Mouse (Mus musculus) heart, embryonic 15.5 days (tissue): ENCODE results near the gene Bst1. TPM values are rescaled to one million over a fixed set of nuclear protein-coding genes. Genes with fewer than 3 reads are reported as not detected.

Source experiments
- ATAC-seq: fragments of 200-750 bp; cut with Nextera tagmentation; replicated peaks from 2 replicates; pipeline ENCODE4 v1.8.0; 2017; ENCODE audit warnings: low read depth, moderate TSS enrichment; ENCODE audit not compliant: insufficient number of reproducible peaks, insufficient read depth, low FRiP score
- H3K27ac ChIP-seq: fragments of 300-500 bp; sonication (generic); 2 replicates; pipeline ENCODE4 v1.5.1; 2015; ENCODE audit warnings: mild to moderate bottlenecking, inconsistent platforms
- H3K27me3 ChIP-seq: fragments of 300-500 bp; sonication (generic); 2 replicates; pipeline ENCODE4 v1.6.1; 2015; ENCODE audit warnings: inconsistent platforms
- H3K36me3 ChIP-seq: fragments of 300-500 bp; sonication (generic); 2 replicates; pipeline ENCODE4 v1.6.1; 2015; ENCODE audit warnings: mild to moderate bottlenecking, inconsistent platforms
- H3K4me1 ChIP-seq: fragments of 300-500 bp; sonication (generic); replicated peaks from 2 replicates; pipeline ENCODE4 v1.6.1; 2015; ENCODE audit warnings: inconsistent platforms
- H3K4me2 ChIP-seq: fragments of 300-500 bp; sonication (generic); 2 replicates; pipeline ENCODE4 v1.6.1; 2015; ENCODE audit warnings: inconsistent platforms, mild to moderate bottlenecking, moderate library complexity
- H3K4me3 ChIP-seq: fragments of 300-500 bp; sonication (generic); 2 replicates; pipeline ENCODE4 v1.5.1; 2015; ENCODE audit warnings: mild to moderate bottlenecking, inconsistent platforms
- H3K9ac ChIP-seq: fragments of 300-500 bp; sonication (generic); 2 replicates; pipeline ENCODE4 v1.6.1; 2015; ENCODE audit warnings: mild to moderate bottlenecking, inconsistent platforms
- H3K9me3 ChIP-seq: fragments of 300-500 bp; sonication (generic); replicated peaks from 2 replicates; pipeline ENCODE4 v1.6.1; 2016; ENCODE audit warnings: inconsistent platforms
- WGBS: fragments of 180-500 bp; shearing (Covaris S2); methylation state at CpG from one replicate; pipeline ENCODE4 v1.1.7; 2015; ENCODE audit warnings: mixed read lengths; 5-methylcytosine and 5-hydroxymethylcytosine counted together
- polyA plus RNA-seq: library from polyadenylated mRNA; unstranded; fragments of >200 nt; fragmentation: Nextera tagmentation; extraction: Ambion mirVana; gene quantifications from 2 replicates; pipeline ENCODE4 v1.2.1, GENCODE M21; 2015

The Bst1 gene
- polyA plus RNA-seq, 1 experiment from 2014 or later: 1.2 TPM

DNA sequence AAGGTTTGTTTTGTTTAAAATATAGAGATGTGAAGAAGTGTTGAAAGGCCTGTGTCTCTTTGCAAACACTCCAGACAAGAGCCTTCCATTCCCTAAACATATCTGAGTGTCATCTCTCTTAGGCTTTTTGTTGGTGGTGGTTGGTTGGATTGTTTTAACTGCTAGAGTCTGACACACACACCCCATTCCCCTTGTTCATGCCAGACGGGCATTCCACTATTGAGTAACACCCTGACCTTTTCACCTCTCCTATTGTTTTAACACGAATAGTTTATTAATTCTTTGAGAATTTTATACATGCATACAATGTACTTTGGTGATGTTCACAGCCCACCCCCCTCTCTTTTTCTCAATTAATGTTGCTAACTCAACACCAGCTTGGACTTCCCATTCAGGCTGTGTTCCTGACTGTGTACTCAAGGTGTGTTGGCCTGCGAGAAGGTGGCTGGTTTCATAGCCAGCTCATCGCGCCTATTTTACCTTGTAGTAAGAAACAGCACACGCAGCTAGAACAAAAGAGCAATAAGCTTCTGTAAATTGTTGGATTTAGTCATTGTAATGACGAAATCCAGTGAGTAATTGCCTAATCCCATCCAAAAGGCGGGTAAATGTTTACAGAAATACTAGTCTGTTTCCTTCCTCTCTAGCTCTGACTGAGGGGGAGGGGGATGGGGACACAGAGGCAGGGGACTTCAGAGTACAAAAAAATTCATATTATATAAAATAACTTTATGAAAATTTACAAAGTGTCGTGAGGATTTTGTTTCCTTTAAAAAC lies 30.5 kb upstream of the Bst1 start:
- Histone ChIP-seq H3K4me2 (no peak overlapping the region), H3K9ac (no peak overlapping the region), H3K4me1 (no peaks in the 10 kb centered on the region), H3K9me3 (no peaks in the 10 kb centered on the region), H3K27me3 (no peaks in the 10 kb centered on the region), H3K36me3 (no peaks in the 10 kb centered on the region), H3K27ac (no peak overlapping the region), H3K4me3 (no peak overlapping the region)
- WGBS: 72% methylated on average over 9 of the region's 9 CpGs
- ATAC-seq: no peak

GRCm38 (mm10) chr5:43792354-43792753 lies 26.3 kb upstream of the Bst1 start:
- Histone ChIP-seq H3K9me3 (no peaks in the 10 kb centered on the region), H3K27ac (no peak overlapping the region), H3K36me3 (no peaks in the 10 kb centered on the region), H3K27me3 (no peaks in the 10 kb centered on the region), H3K4me1 (no peaks in the 10 kb centered on the region), H3K9ac (no peak overlapping the region), H3K4me3 (no peak overlapping the region), H3K4me2 (no peak overlapping the region)
- 67% methylated on average over 5 of the region's 5 CpGs for WGBS
- no peak for ATAC-seq

- no peaks in the 10 kb centered on the region for H3K9me3 ChIP-seq
- H3K36me3 ChIP-seq: no peaks in the 10 kb centered on the region
- H3K27ac ChIP-seq: no peak overlapping the region
- H3K9ac ChIP-seq: no peak overlapping the region
- H3K4me2 ChIP-seq: no peak overlapping the region
- H3K27me3 ChIP-seq: no peaks in the 10 kb centered on the region
- no peaks in the 10 kb centered on the region for H3K4me1 ChIP-seq
- ATAC-seq: no peak
- WGBS: 67% methylated on average over 5 of the region's 5 CpGs
- no peak overlapping the region for H3K4me3 ChIP-seq
These were observed 19.2 kb upstream of the Bst1 start for GRCm38 (mm10) chr5:43799530-43799929.

GRCm38 (mm10) chr5:43800700-43801099 lies 18.0 kb upstream of the Bst1 start:
- no peak overlapping the region for H3K4me3 ChIP-seq
- H3K27me3 ChIP-seq: no peaks in the 10 kb centered on the region
- H3K9me3 ChIP-seq: no peaks in the 10 kb centered on the region
- ATAC-seq: no peak
- no peak overlapping the region for H3K9ac ChIP-seq
- no peaks in the 10 kb centered on the region for H3K4me1 ChIP-seq
- no peaks in the 10 kb centered on the region for H3K36me3 ChIP-seq
- H3K27ac ChIP-seq: no peak overlapping the region
- 69% methylated on average over 1 of the region's 1 CpGs for WGBS
- H3K4me2 ChIP-seq: no peak overlapping the region

DNA sequence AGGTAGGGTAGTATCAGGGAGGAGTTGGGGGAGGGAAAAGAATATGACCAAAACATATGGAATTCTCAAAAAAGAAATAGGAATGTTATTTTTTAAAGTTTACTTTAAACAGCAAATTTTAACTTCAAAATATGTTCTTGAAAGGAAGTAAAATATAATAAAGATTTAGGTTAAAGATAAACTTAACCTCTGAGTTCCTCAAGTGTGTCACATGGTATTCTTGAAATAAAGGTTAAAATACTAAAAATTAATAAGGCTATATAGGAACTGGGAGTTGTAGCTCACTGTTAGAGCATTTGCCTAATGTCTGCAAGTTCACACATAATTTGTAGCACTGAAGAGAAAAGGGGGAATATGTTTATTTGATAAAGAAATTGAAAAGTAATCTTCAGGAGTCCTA lies 17.4 kb upstream of the Bst1 start:
- H3K36me3 ChIP-seq: no peaks in the 10 kb centered on the region
- ATAC-seq: no peak
- H3K4me2 ChIP-seq: no peak overlapping the region
- no peak overlapping the region for H3K4me3 ChIP-seq
- no peak overlapping the region for H3K9ac ChIP-seq
- H3K27me3 ChIP-seq: no peaks in the 10 kb centered on the region
- no peaks in the 10 kb centered on the region for H3K9me3 ChIP-seq
- H3K4me1 ChIP-seq: no peaks in the 10 kb centered on the region
- no peak overlapping the region for H3K27ac ChIP-seq

GRCm38 (mm10) chr5:43801798-43802197 lies 16.9 kb upstream of the Bst1 start:
- no peak overlapping the region for H3K4me2 ChIP-seq
- no peak overlapping the region for H3K27ac ChIP-seq
- H3K36me3 ChIP-seq: no peaks in the 10 kb centered on the region
- no peak overlapping the region for H3K9ac ChIP-seq
- no peak overlapping the region for H3K4me3 ChIP-seq
- H3K4me1 ChIP-seq: no peaks in the 10 kb centered on the region
- no peaks in the 10 kb centered on the region for H3K9me3 ChIP-seq
- WGBS: 80% methylated on average over 4 of the region's 4 CpGs
- H3K27me3 ChIP-seq: no peaks in the 10 kb centered on the region
- no peak for ATAC-seq

DNA sequence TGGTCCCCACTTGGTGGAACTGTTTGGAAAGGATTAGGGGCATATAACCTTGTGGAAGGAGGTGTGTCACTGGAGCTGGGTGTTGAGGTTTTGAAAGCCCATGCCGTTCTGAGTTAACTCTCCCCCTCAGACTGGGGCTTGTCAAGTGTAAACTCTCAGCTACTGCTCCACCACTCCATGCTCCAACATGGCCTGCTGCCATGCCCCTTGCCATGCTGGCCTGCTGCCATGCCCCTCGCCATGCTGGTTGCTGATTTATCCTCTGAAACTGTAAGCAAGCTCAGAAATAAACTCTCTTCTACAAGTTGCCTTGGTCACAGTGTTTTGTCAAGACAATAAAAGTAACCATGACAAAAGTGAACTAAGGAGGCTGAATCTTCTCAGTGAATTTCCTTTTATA lies 13.3 kb upstream of the Bst1 start:
- Histone ChIP-seq H3K4me2 (no peak overlapping the region), H3K4me1 (peaks cover 3% of the 10 kb centered on the region; the same call in 1 of the 2 replicates), H3K9me3 (no peaks in the 10 kb centered on the region), H3K4me3 (no peak overlapping the region), H3K27me3 (no peaks in the 10 kb centered on the region), H3K27ac (no peak overlapping the region), H3K9ac (no peak overlapping the region), H3K36me3 (no peaks in the 10 kb centered on the region)
- 77% methylated on average over 2 of the region's 2 CpGs for WGBS
- ATAC-seq: no peak

DNA sequence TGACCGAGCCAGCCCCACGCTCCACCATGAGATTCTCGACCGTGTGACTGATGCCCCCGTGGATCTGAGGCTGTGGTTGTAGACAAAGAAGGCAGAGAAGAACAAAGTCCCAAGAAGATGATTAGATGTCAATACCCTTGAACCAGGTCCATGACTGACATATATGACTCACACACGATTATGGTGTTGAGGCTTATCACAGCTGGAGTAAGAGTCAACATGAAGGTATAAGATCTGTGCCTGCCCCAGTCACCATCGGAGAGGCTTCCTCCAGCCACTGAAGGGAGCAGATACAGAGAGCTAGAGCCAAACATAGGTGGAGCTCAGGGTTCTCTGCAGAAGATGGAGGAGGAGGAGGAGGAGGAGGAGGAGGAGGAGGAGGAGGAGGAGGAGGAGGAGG lies 12.3 kb upstream of the Bst1 start:
- no peak for ATAC-seq
- no peaks in the 10 kb centered on the region for H3K27me3 ChIP-seq
- no peak overlapping the region for H3K27ac ChIP-seq
- no peaks in the 10 kb centered on the region for H3K36me3 ChIP-seq
- 83% methylated on average over 7 of the region's 7 CpGs for WGBS
- H3K4me1 ChIP-seq: peaks cover 3% of the 10 kb centered on the region; the same call in 1 of the 2 replicates
- H3K4me3 ChIP-seq: no peak overlapping the region
- H3K9me3 ChIP-seq: no peaks in the 10 kb centered on the region
- H3K4me2 ChIP-seq: no peak overlapping the region
- no peak overlapping the region for H3K9ac ChIP-seq

DNA sequence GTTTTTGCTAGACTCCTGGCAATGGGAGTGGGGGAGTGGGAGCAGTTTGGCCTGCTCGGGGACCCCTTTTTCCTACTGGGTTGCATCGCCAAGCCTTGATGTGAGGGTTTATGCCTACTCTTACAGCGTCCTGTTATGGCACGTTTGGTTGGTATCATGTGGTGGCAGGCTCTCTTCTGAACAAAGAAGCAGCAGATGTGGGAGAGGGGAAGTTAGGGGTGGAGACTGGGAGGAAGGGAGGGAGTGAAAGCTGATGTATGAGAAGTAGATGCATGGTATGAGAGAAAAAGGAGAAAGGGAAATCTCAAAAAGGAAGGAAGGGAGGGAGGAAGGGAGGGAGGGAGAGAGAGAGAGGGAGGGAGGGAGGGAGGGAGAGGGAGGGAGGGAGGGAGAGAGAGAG lies 11.8 kb upstream of the Bst1 start:
- Histone ChIP-seq H3K27me3 (no peaks in the 10 kb centered on the region), H3K9ac (no peak overlapping the region), H3K9me3 (no peaks in the 10 kb centered on the region), H3K4me3 (no peak overlapping the region), H3K4me1 (peaks cover 3% of the 10 kb centered on the region; the same call in 1 of the 2 replicates), H3K27ac (no peak overlapping the region), H3K36me3 (no peaks in the 10 kb centered on the region), H3K4me2 (no peak overlapping the region)
- WGBS: 70% methylated on average over 4 of the region's 4 CpGs
- no peak for ATAC-seq

DNA sequence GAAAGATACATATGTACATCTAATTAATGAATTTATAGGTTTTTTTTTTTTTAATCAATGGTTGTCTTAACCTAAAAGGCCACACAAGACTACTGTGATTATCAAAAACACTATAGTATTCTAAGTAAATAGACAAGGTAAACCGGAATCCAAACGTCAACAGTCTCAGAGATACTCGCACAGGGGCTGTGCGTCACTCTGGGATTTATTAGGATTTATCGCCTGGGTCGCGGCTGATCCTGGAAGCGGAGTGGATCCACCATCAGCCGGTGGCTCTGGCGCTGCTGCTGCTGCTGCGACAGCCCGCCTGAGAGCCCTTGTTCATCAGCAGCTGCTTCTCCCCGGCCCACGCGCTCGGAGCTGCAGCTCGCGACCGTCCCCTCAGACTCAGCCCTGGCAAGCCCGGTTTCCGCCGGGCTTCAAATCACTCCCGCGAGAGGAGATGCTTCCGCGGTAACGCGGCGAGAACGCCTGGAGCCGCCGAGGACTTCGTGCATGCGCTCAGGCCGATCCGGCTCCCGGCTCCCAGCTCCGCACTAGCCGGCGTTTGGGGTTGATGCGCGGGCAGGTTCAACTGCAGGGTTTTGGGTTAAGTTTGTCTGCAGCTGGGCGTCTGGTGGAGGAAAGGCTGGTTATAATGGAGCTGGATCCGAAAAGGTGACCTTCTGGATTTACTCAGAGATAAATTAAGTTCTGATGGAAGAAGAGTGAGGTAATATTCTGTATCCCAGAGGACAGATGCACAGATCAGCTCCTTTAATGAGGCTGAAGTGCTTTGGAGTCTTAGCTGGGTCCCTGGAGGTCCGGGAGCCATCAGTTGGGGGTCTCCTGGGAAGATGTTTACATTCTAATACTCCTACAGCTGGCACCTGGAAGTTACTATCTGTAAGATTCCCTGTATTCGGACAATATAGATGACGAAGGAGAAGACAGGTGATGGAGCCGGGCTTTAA lies 10.7 kb upstream of the Bst1 start:
- no peaks in the 10 kb centered on the region for H3K36me3 ChIP-seq
- H3K27ac ChIP-seq: peak overlapping the region; percentile 75
- peak overlapping the region; percentile 75 for H3K4me2 ChIP-seq
- H3K9me3 ChIP-seq: no peaks in the 10 kb centered on the region
- peak; percentile 90 for ATAC-seq
- peak overlapping the region; percentile 57 for H3K4me3 ChIP-seq
- peaks cover 3% of the 10 kb centered on the region; the same call in 1 of the 2 replicates for H3K4me1 ChIP-seq
- peak overlapping the region; percentile 72 for H3K9ac ChIP-seq
- 5% methylated on average over 48 of the region's 48 CpGs for WGBS
- H3K27me3 ChIP-seq: no peaks in the 10 kb centered on the region

- no peak overlapping the region for H3K4me2 ChIP-seq
These were observed 8.1 kb upstream of the Bst1 start for GRCm38 (mm10) chr5:43810427-43811062.

More at GRCm38 (mm10) chr5:43810427-43811062, 8.1 kb upstream of the Bst1 start:
- Histone ChIP-seq H3K27me3 (no peaks in the 10 kb centered on the region), H3K4me1 (peaks cover 3% of the 10 kb centered on the region; the same call in 1 of the 2 replicates), H3K9ac (no peak overlapping the region), H3K9me3 (no peaks in the 10 kb centered on the region), H3K27ac (no peak overlapping the region), H3K4me3 (no peak overlapping the region), H3K36me3 (no peaks in the 10 kb centered on the region)
- ATAC-seq: no peak
- 88% methylated on average over 1 of the region's 1 CpGs for WGBS
